Mouse (Mus musculus) hematopoietic multipotent progenitor cell, adult 10-12 weeks (in vitro differentiated cells): Measurements from ENCODE around the gene Prlhr. TPM values are rescaled to one million over a fixed set of nuclear protein-coding genes. Genes with fewer than 3 reads are reported as not detected.

Source experiments
- polyA plus RNA-seq: library from polyadenylated mRNA; stranded (reverse); fragments of >175 nt; gene quantifications from 2 replicates; pipeline ENCODE4 v1.2.3, GENCODE M21; 2012; ENCODE audit warnings: low replicate concordance

Prlhr gene
- not detected in 2 replicates for polyA plus RNA-seq

GRCm38 (mm10) chr19:60468254-60468762 lies at the start of gene Prlhr:
TSS of gene Prlhr (minus strand) at chr19:60468304.

Other genes starting within 250 kb of the Prlhr start
- gene Fam204a, start 241.6 kb downstream of the Prlhr start, polyA plus RNA-seq, result 8.8 and 10.2 TPM in 2 replicates
- 37.3 and 72.6 TPM in 2 replicates for gene Cacul1, start 112.7 kb upstream of the Prlhr start, polyA plus RNA-seq